Mouse (Mus musculus) heart, embryonic 14.5 days (tissue): Measurements from ENCODE around the gene Snd1. TPM values are rescaled to one million over a fixed set of nuclear protein-coding genes. Genes with fewer than 3 reads are reported as not detected.
A peak's percentile ranks its signal among the peaks of the same experiment; 100 is the strongest.

Source experiments
- ATAC-seq: fragments of 200-750 bp; cut with Nextera tagmentation; 2 replicates; pipeline ENCODE4 v1.8.0; 2017; ENCODE audit warnings: low read depth, moderate TSS enrichment; ENCODE audit not compliant: insufficient number of reproducible peaks, insufficient read depth, low FRiP score
- H3K27ac ChIP-seq, 2 experiments: fragments of 200-500 bp in 1 of 2; fragments of 300-500 bp in 1 of 2; sonication (generic) in 1 of 2; replicated peaks in 1 of 2; 2 replicates each; pipeline ENCODE4 v1.5.1; 2012 to 2014; ENCODE audit warnings: low read depth in 2 of 2, low read length in 2 of 2, control low read depth in 1 of 2, mild to moderate bottlenecking in 1 of 2, mixed read lengths in 1 of 2; ENCODE audit not compliant: control insufficient read depth in 1 of 2, insufficient read depth in 1 of 2
- H3K27me3 ChIP-seq: fragments of 300-500 bp; sonication (generic); 2 replicates; pipeline ENCODE4 v1.6.1; 2014; ENCODE audit warnings: mild to moderate bottlenecking, low read length, control low read depth; ENCODE audit not compliant: control insufficient read depth, insufficient read depth
- H3K36me3 ChIP-seq: fragments of 300-500 bp; sonication (generic); 2 replicates; pipeline ENCODE4 v1.6.1; 2014; ENCODE audit warnings: mild to moderate bottlenecking, control low read depth, low read length, mixed read lengths; ENCODE audit not compliant: control insufficient read depth, insufficient read depth
- H3K4me1 ChIP-seq, 2 experiments: fragments of 200-500 bp in 1 of 2; fragments of 300-500 bp in 1 of 2; sonication (generic) in 1 of 2; 2 replicates each; pipeline ENCODE4 v1.6.1; 2012 to 2014; ENCODE audit warnings: low read length in 2 of 2, control low read depth in 1 of 2, mixed read lengths in 1 of 2; ENCODE audit not compliant: control insufficient read depth in 2 of 2, insufficient read depth in 2 of 2
- H3K4me2 ChIP-seq: fragments of 300-500 bp; sonication (generic); 2 replicates; pipeline ENCODE4 v1.6.1; 2014; ENCODE audit warnings: mild to moderate bottlenecking, low read length
- H3K4me3 ChIP-seq, 2 experiments: fragments of 200-500 bp in 1 of 2; fragments of 300-500 bp in 1 of 2; sonication (generic) in 1 of 2; 2 replicates each; pipeline ENCODE4 v1.5.1; 2012 to 2014; ENCODE audit warnings: low read length in 2 of 2, mild to moderate bottlenecking in 2 of 2, control low read depth in 1 of 2, low read depth in 1 of 2, moderate library complexity in 1 of 2; ENCODE audit not compliant: control insufficient read depth in 1 of 2, insufficient read depth in 1 of 2
- H3K9ac ChIP-seq: fragments of 300-500 bp; sonication (generic); 2 replicates; pipeline ENCODE4 v1.6.1; 2014; ENCODE audit warnings: mild to moderate bottlenecking, low read length
- H3K9me3 ChIP-seq: fragments of 300-500 bp; sonication (generic); 2 replicates; pipeline ENCODE4 v1.6.1; 2016; ENCODE audit warnings: low read length, control low read depth; ENCODE audit not compliant: control insufficient read depth
- WGBS: fragments of 180-500 bp; shearing (Covaris S2); extraction: QIAGEN DNeasy Blood & Tissue Kit; methylation state at CpG from one replicate; pipeline ENCODE4 v1.1.7; 2014; 5-methylcytosine and 5-hydroxymethylcytosine counted together
- polyA plus RNA-seq: library from polyadenylated mRNA; unstranded; fragments of >200 nt; fragmentation: Nextera tagmentation; extraction: Ambion mirVana; gene quantifications from 2 replicates; pipeline ENCODE4 v1.2.1, GENCODE M21; 2014

The Snd1 gene
- polyA plus RNA-seq, 1 experiment from 2014 or later, result 80.0 TPM

DNA sequence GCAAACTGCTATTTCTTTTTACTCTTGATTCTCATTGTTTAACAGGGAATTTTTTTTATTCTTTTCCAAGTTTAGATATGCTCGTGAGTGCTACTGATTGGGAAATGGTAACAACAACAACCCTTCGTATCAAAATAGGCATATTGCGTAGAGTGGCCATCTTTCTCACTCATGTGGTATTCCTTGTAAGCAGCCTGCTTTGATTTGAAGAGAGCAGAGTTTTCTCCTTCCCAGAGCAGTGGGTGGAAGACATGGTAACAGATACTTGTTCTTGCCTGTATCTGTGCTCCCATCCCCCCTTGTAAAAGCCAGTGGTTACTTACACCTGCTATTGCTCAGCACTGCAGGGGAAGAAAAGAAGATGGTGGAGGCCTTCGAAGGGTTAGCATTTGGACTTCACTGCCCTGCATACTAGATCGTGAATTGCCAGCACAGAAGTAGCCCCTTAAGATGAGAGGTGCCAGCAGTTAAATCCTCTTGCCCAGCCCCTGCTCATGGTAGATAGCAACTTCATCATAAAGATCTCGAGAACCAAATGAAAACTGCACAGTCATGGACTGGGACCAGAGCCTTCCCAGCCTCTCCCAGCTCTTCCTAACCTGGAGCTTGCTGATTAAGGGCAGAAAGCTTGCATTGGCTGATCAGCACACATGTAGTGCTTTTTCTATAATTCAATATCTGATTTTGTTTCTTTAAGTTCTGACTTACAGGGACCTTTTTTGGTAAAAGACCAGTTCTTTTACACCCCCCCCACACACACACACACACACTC is 279.4 kb downstream of the Snd1 start:
- Histone ChIP-seq H3K36me3 (no peaks in the 10 kb centered on the region), H3K4me3 (no peak overlapping the region), H3K4me1 (peaks cover 7 to 14% of the 10 kb centered on the region in 2 experiments; a peak in 3 of 4 replicates), H3K27ac (no peak overlapping the region), H3K9ac (no peak overlapping the region), H3K4me2 (no peak overlapping the region), H3K9me3 (no peaks in the 10 kb centered on the region), H3K27me3 (no peaks in the 10 kb centered on the region)
- no peak for ATAC-seq
- 91% methylated on average over 6 of the region's 6 CpGs for WGBS

- H3K36me3 ChIP-seq, result no peaks in the 10 kb centered on the region
- H3K4me2 ChIP-seq, result peak overlapping the region; percentile 19
- WGBS, result 35% methylated on average over 10 of the region's 10 CpGs
Measured at GRCm38 (mm10) chr6:28756306-28757018, 281.5 kb downstream of the Snd1 start.

GRCm38 (mm10) chr6:28758293-28758692 is 283.4 kb downstream of the Snd1 start:
- Histone ChIP-seq H3K4me1 (peaks cover 9 to 24% of the 10 kb centered on the region in 2 experiments; a peak in 3 of 4 replicates), H3K4me3 (no peak overlapping the region), H3K27ac (no peak overlapping the region), H3K9ac (no peak overlapping the region), H3K36me3 (no peaks in the 10 kb centered on the region), H3K27me3 (no peaks in the 10 kb centered on the region), H3K4me2 (no peak overlapping the region), H3K9me3 (no peaks in the 10 kb centered on the region)
- 91% methylated on average over 4 of the region's 4 CpGs for WGBS
- no peak for ATAC-seq

More at GRCm38 (mm10) chr6:28756306-28757018, 281.5 kb downstream of the Snd1 start:
- no peaks in the 10 kb centered on the region for H3K27me3 ChIP-seq
- no peak for ATAC-seq
- H3K27ac ChIP-seq, result no peak overlapping the region
- H3K4me1 ChIP-seq, result peaks cover 9 to 24% of the 10 kb centered on the region in 2 experiments; a peak in 3 of 4 replicates
- no peak overlapping the region for H3K9ac ChIP-seq
- no peak overlapping the region for H3K4me3 ChIP-seq
- H3K9me3 ChIP-seq, result no peaks in the 10 kb centered on the region

DNA sequence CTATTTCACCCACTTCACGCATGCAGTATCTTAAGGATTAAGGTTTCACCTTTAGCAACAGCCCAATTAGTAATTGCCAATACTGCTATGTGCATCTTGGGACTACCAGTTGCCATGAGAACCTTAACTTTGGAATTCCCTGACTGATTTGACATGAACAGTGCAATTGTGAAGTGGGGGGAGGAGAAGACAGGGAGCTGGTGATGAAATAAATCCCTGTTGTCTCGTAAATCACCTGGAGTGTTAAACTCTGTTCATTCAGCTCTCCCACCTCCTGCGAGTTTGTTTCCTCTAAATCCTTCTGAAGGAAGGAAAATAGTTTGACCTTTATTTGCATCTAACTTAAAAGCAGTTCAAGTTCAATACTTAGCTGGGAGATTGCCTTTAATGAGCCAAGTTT is 286.8 kb downstream of the Snd1 start:
- WGBS, result 66% methylated on average over 3 of the region's 3 CpGs
- Histone ChIP-seq H3K4me1 (peaks cover 5 to 27% of the 10 kb centered on the region in 2 experiments; a peak in 3 of 4 replicates), H3K9me3 (no peaks in the 10 kb centered on the region), H3K27ac (no peak overlapping the region), H3K36me3 (no peaks in the 10 kb centered on the region), H3K4me3 (no peak overlapping the region), H3K9ac (no peak overlapping the region), H3K27me3 (no peaks in the 10 kb centered on the region), H3K4me2 (no peak overlapping the region)
- no peak for ATAC-seq

DNA sequence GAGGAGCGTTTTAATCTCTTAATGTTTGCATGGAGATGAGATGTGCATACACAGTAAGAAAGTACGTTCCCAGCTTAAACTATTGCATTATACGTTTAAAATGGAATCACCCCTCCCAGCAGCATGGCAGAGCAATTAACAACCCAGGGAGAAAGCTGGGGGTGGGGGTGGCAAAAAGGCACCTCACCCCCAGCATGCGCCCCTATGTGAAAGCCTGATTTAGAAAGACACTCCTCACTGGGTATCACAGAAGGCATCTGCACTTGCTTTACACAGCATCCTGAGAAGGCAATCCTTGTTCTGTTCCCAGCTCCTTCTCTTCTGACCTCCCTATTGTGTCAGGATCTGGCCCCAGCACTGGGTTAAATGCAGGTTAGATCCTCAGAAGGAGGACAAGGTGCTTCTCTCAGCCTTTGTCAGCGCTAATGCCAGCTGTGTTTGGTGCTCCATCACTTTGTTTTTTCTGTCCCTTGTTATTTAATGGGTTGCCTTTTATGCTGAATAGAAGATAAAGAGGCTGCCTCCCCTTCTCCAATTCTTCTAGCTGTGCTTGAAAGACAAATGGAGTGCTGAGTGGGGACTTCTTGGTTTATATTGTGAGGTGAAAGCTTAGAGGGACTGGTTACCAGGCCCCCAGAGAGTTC is 287.3 kb downstream of the Snd1 start:
- H3K9me3 ChIP-seq, result no peaks in the 10 kb centered on the region
- WGBS, result 59% methylated on average over 5 of the region's 5 CpGs
- H3K4me3 ChIP-seq, result no peak overlapping the region

GRCm38 (mm10) chr6:28766622-28767021 is 291.7 kb downstream of the Snd1 start:
- ATAC-seq, result no peak
- Histone ChIP-seq H3K9me3 (no peaks in the 10 kb centered on the region), H3K9ac (no peak overlapping the region), H3K4me1 (peaks cover 4 to 10% of the 10 kb centered on the region in 2 experiments; a peak in 2 of 4 replicates), H3K4me2 (no peak overlapping the region), H3K36me3 (no peaks in the 10 kb centered on the region), H3K27ac (peak overlapping the region in 1 of 2 experiments; percentile 46; a peak in 1 of 4 replicates), H3K4me3 (no peak overlapping the region), H3K27me3 (no peaks in the 10 kb centered on the region)
- 64% methylated on average over 3 of the region's 3 CpGs for WGBS

More for the DNA sequence above, 287.3 kb downstream of the Snd1 start:
- H3K9ac ChIP-seq, result no peak overlapping the region
- no peak overlapping the region for H3K27ac ChIP-seq
- H3K4me2 ChIP-seq, result no peak overlapping the region
- H3K4me1 ChIP-seq, result peaks cover 3 to 26% of the 10 kb centered on the region in 2 experiments; a peak in 3 of 4 replicates
- no peaks in the 10 kb centered on the region for H3K36me3 ChIP-seq
- no peak for ATAC-seq
- no peaks in the 10 kb centered on the region for H3K27me3 ChIP-seq

GRCm38 (mm10) chr6:28767891-28768481 is 293.0 kb downstream of the Snd1 start:
- WGBS, result 69% methylated on average over 6 of the region's 6 CpGs
- Histone ChIP-seq H3K4me1 (peaks cover 4 to 10% of the 10 kb centered on the region in 2 experiments; a peak in 2 of 4 replicates), H3K27me3 (no peaks in the 10 kb centered on the region), H3K27ac (no peak overlapping the region), H3K4me2 (no peak overlapping the region), H3K36me3 (no peaks in the 10 kb centered on the region), H3K9ac (no peak overlapping the region), H3K9me3 (no peaks in the 10 kb centered on the region), H3K4me3 (no peak overlapping the region)
- ATAC-seq, result no peak
